Mouse (Mus musculus) E14TG2a.4 (cell line): ENCODE measurements around the gene Slc1a7.

ENCODE experiments used
- CTCF ChIP-seq: conservative IDR thresholded peaks from 2 replicates; pipeline ENCODE4 v1.5.1; 2014; ENCODE audit warnings: low read length
- NANOG ChIP-seq: IDR thresholded peaks from 2 replicates; pipeline ENCODE4 v1.6.1; 2014; ENCODE audit warnings: borderline replicate concordance, low read length, mixed read lengths

DNA sequence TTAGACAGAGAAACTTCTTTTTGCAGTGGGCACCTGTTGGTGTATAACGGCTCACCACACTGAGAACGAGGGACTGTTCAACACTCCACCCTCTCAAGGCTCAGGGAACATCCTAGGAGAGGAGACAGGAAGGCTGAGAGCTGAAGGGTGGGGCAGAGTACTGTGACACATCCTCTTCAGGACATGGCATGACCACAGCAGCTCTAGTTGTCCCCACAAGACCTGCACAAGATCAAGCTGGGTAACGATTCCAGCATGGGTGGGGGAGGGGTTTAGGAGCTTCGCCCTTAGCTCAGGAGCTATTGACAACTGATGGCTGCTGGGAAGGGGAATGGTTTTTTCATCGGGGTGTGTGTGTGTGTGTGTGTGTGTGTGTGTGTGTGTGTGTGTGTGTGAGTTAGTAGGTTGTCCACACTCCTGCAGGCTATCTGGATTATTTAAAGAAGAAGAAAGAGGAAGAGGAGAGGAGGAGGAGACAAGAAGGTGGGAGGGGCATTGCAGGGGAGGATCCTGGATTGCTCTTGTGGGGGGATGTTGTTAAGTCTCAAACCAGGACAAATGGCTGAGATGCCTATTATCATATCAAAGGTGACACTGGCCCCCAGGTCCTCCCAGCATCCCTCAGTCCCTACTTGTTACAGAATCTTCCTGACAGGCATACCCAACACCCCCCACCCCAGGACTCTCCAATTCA is 1.6 kb upstream of the Slc1a7 start:
- TF ChIP-seq CTCF (no peak), NANOG (no peak)
